Mouse (Mus musculus): Measurements from ENCODE around the gene Srgap1. TPM values are rescaled to one million over a fixed set of nuclear protein-coding genes. Genes with fewer than 3 reads are reported as not detected.

Srgap1 gene
- polyA plus RNA-seq, 1 experiment from 2014 or later: 1.3 TPM

- WGBS (ENCODE audit: insufficient replicate concordance): 76% methylated on average over 11 of the region's 11 CpGs
- no peak for DNase-seq
- H3K4me2 ChIP-seq: no peak overlapping the region
- no peak overlapping the region for H3K9ac ChIP-seq
- H3K4me1 ChIP-seq (replicated peaks): no peaks in the 10 kb centered on the region
- no peaks in the 10 kb centered on the region for H3K27me3 ChIP-seq
- no peak overlapping the region for H3K4me3 ChIP-seq (replicated peaks)
- H3K27ac ChIP-seq: no peak overlapping the region
- no peaks in the 10 kb centered on the region for H3K36me3 ChIP-seq
- H3K9me3 ChIP-seq (replicated peaks): no peaks in the 10 kb centered on the region
- ATAC-seq (ENCODE audit: low read depth): no peak
These were observed 239.3 kb downstream of the Srgap1 start for GRCm38 (mm10) chr10:121807771-121808170.

GRCm38 (mm10) chr10:121806806-121807205, 240.3 kb downstream of the Srgap1 start:
- DNase-seq (no peak), ATAC-seq (ENCODE audit: low read depth) (no peak)
- Histone ChIP-seq H3K4me3 (replicated peaks) (no peak overlapping the region), H3K9me3 (replicated peaks) (no peaks in the 10 kb centered on the region), H3K27ac (no peak overlapping the region), H3K4me1 (replicated peaks) (no peaks in the 10 kb centered on the region), H3K9ac (no peak overlapping the region), H3K27me3 (no peaks in the 10 kb centered on the region), H3K36me3 (no peaks in the 10 kb centered on the region), H3K4me2 (no peak overlapping the region)
- 76% methylated on average over 11 of the region's 11 CpGs for WGBS (ENCODE audit: insufficient replicate concordance)

DNA sequence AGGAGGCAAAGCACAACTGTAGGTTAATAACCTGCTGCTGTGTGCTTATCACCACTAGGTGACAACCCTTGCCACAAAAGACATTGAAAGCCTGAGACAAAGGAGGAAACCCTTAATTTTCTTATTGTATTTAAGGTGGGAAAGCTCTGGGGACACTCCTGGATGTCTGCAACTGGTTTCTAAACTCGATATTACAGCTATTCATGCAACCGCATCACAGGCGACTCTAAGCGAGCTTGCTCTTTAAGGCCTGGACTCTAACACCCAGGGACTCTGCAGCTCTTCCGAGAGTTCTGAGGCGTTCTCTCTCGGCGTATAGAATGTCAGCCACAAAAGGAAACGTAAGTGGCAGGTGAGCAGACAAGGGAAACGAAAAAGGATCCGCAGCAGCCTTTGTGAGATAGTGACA, 241.2 kb downstream of the Srgap1 start:
- Histone ChIP-seq H3K9me3 (replicated peaks) (no peaks in the 10 kb centered on the region), H3K27ac (no peak overlapping the region), H3K36me3 (no peaks in the 10 kb centered on the region), H3K9ac (no peak overlapping the region), H3K27me3 (no peaks in the 10 kb centered on the region), H3K4me2 (no peak overlapping the region), H3K4me3 (replicated peaks) (no peak overlapping the region), H3K4me1 (replicated peaks) (no peaks in the 10 kb centered on the region)
- no peak for ATAC-seq (ENCODE audit: low read depth)
- WGBS (ENCODE audit: insufficient replicate concordance): 41% methylated on average over 11 of the region's 11 CpGs
- DNase-seq: no peak

DNA sequence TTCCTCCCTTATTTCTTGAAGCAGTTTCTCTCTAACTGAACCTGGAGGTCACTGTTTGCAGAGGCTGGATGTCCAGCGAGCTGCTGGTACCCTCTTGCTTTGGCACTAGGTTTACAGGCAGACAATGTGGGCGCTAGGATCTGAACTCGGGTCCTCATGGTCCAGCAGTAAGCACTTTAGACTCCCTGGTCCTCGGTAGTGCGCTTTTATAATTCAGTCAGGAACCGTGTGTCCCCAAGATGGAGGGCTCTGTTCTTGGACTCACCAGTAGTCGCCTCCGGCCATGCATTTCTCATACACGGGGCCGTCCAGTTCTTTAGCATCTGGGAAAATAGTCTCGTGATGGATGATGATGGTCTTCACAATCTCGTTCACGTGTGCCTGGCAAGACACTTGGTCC, 242.6 kb downstream of the Srgap1 start:
- Histone ChIP-seq H3K4me1 (replicated peaks) (no peaks in the 10 kb centered on the region), H3K4me3 (replicated peaks) (no peak overlapping the region), H3K9me3 (replicated peaks) (no peaks in the 10 kb centered on the region), H3K36me3 (no peaks in the 10 kb centered on the region), H3K4me2 (no peak overlapping the region), H3K27me3 (no peaks in the 10 kb centered on the region), H3K27ac (no peak overlapping the region), H3K9ac (no peak overlapping the region)
- no peak for DNase-seq
- 78% methylated on average over 13 of the region's 13 CpGs for WGBS (ENCODE audit: insufficient replicate concordance)
- no peak for ATAC-seq (ENCODE audit: low read depth)

DNA sequence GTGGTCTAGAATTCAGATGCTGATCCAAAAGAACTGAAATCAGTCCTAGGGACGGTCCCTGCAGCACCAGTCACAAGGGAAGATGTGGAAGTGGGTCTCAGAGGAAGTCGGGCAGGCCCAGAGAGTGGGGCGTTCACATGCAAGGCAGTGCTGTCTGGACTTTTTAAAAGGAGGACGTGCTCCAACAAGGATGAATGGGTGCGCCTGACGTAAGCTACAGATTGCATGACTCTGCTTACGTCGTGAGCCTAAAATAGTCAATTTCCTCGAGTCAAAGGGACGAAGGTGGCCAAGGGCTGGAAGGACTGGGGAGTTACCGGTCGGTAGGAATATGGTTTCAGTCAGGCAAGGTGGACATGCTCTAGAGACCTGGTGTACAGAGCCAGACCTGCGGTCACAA, 247.1 kb downstream of the Srgap1 start:
- no peaks in the 10 kb centered on the region for H3K27me3 ChIP-seq
- DNase-seq (no peak), ATAC-seq (ENCODE audit: low read depth) (no peak)
- 0 out of 2 replicates have a peak, but pooled peaks cover 4% of the 10 kb centered on the region for H3K4me1 ChIP-seq (replicated peaks)
- H3K4me2 ChIP-seq: no peak overlapping the region
- no peaks in the 10 kb centered on the region for H3K9me3 ChIP-seq (replicated peaks)
- H3K4me3 ChIP-seq (replicated peaks): no peak overlapping the region
- H3K9ac ChIP-seq: no peak overlapping the region
- no peak overlapping the region for H3K27ac ChIP-seq
- H3K36me3 ChIP-seq: no peaks in the 10 kb centered on the region
- WGBS (ENCODE audit: insufficient replicate concordance): 72% methylated on average over 13 of the region's 13 CpGs

DNA sequence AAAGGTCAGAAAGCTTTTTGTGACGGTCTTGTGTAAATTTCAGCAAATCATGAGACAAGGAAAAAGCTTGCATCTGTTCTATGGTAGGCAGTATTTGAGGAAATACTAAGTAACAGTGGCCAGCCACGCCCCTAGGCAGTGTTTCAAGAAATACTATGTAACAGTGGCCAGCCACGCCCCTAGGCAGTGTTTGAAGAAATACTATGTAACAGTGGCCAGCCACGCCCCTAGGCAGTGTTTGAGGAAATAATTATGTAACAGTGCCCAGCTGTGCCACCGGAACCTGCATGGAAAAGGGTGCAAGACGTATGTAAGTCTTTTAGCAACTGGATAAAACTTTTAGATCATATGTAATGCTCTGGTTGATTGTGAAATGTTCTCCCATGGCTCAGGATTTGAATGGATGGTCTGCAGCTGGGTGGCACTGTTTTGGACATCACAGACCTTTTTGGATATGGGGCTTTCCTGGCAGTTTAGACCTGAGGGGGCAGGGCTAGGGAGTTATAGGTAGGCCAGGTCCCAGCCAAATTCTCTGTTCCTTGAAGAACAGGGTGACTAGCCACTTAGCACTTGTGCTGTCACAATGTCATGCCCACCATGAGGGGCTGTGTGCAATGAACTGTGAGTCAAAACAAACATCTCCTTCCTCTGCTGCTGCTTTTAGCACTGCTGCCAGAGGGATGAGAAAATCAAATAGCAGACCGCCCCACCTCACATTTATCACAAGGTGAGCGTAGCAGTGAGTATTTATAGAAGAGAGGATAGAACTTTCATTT, 250.9 kb downstream of the Srgap1 start:
- ATAC-seq (ENCODE audit: low read depth): peak; percentile 72
- no peak overlapping the region for H3K4me3 ChIP-seq (replicated peaks)
- WGBS (ENCODE audit: insufficient replicate concordance): 45% methylated on average over 8 of the region's 8 CpGs
- no peaks in the 10 kb centered on the region for H3K36me3 ChIP-seq
- no peak overlapping the region for H3K27ac ChIP-seq
- peak; percentile 24 for DNase-seq
- no peaks in the 10 kb centered on the region for H3K9me3 ChIP-seq (replicated peaks)
- no peak overlapping the region for H3K9ac ChIP-seq
- H3K27me3 ChIP-seq: no peaks in the 10 kb centered on the region
- no peak overlapping the region for H3K4me2 ChIP-seq
- H3K4me1 ChIP-seq (replicated peaks): 0 out of 2 replicates have a peak, but pooled peaks cover 4% of the 10 kb centered on the region

DNA sequence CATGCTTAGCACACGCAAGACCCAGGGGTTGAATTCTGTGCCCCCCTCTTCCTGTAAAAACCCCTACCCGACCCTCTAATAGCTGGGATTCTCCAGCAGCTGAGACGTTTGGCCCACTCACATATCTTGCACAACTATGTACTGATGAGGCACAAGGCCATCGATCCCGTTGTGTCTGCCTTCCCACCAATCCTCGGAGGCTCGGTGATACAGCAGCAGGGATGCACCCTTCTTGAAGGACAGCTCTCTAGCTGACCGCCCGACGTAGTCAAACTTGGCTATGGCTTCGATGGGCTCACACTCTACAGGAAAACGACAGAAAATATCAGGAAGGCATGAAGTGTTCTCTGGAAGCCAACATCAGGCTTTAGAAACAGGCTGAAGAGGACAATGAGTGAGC, 252.6 kb downstream of the Srgap1 start:
- 71% methylated on average over 12 of the region's 12 CpGs for WGBS (ENCODE audit: insufficient replicate concordance)
- no peak overlapping the region for H3K4me3 ChIP-seq (replicated peaks)
- DNase-seq: no peak

GRCm38 (mm10) chr10:121792661-121793060, 254.5 kb downstream of the Srgap1 start:
- H3K4me3 ChIP-seq (replicated peaks): no peak overlapping the region
- no peak overlapping the region for H3K4me2 ChIP-seq
- no peaks in the 10 kb centered on the region for H3K9me3 ChIP-seq (replicated peaks)
- H3K27ac ChIP-seq: no peak overlapping the region
- H3K27me3 ChIP-seq: no peaks in the 10 kb centered on the region
- H3K4me1 ChIP-seq (replicated peaks): 0 out of 2 replicates have a peak, but pooled peaks cover 4% of the 10 kb centered on the region
- WGBS (ENCODE audit: insufficient replicate concordance): 79% methylated on average over 17 of the region's 17 CpGs
- ATAC-seq (ENCODE audit: low read depth) (no peak), DNase-seq (no peak)
- no peak overlapping the region for H3K9ac ChIP-seq
- H3K36me3 ChIP-seq: no peaks in the 10 kb centered on the region

More for the DNA sequence above, 252.6 kb downstream of the Srgap1 start:
- Histone ChIP-seq H3K4me1 (replicated peaks) (0 out of 2 replicates have a peak, but pooled peaks cover 4% of the 10 kb centered on the region), H3K9me3 (replicated peaks) (no peaks in the 10 kb centered on the region), H3K27ac (no peak overlapping the region), H3K9ac (no peak overlapping the region), H3K27me3 (no peaks in the 10 kb centered on the region), H3K4me2 (no peak overlapping the region), H3K36me3 (no peaks in the 10 kb centered on the region)
- no peak for ATAC-seq (ENCODE audit: low read depth)

DNA sequence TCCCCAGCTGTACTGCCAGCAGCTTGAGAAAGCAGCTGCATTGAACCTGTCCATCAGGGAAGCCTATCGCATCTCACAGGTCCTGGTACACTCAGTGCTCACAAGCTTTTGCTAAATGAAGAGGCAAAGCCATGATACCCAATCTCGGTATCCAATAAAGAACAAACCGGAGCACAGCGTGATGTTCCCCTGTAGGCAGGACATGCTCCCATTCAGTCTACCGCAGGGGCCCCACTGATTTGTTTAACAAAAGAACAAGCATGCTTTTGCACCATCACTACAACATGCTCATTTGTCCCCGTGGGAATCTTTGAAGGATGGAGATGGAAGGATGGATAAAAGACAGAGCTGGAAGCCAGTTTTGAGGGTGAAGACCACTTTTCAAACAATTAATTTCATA, 257.0 kb downstream of the Srgap1 start:
- Histone ChIP-seq H3K36me3 (peaks cover 3% of the 10 kb centered on the region; the same call in 1 of the 2 replicates), H3K9me3 (replicated peaks) (no peaks in the 10 kb centered on the region), H3K4me3 (replicated peaks) (no peak overlapping the region), H3K27me3 (no peaks in the 10 kb centered on the region), H3K9ac (no peak overlapping the region), H3K4me2 (no peak overlapping the region), H3K4me1 (replicated peaks) (no peaks in the 10 kb centered on the region), H3K27ac (no peak overlapping the region)
- DNase-seq (no peak), ATAC-seq (ENCODE audit: low read depth) (no peak)
- 71% methylated on average over 6 of the region's 6 CpGs for WGBS (ENCODE audit: insufficient replicate concordance)

DNA sequence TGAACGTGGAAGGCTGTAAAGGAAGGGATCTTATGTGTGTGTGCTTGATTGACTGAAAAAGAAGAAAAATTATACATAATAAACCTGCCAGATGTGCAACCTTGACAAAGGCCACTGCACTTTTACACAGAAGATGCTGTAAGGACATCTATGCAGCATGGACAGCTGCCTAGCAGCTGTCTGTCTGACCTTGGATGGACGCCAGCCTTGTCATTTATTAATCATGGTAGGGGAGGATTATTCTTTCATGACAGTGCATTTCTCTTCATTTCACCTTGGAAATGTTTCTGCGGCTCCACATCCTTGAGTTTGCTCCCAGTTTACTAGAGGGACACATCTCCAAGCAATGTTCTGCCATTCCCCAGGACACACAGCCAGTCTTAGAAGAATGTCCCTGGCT, 258.6 kb downstream of the Srgap1 start:
- Histone ChIP-seq H3K27me3 (no peaks in the 10 kb centered on the region), H3K4me1 (replicated peaks) (no peaks in the 10 kb centered on the region), H3K4me2 (no peak overlapping the region), H3K4me3 (replicated peaks) (no peak overlapping the region), H3K36me3 (peaks cover 3% of the 10 kb centered on the region; the same call in 1 of the 2 replicates), H3K27ac (no peak overlapping the region), H3K9me3 (replicated peaks) (no peaks in the 10 kb centered on the region), H3K9ac (no peak overlapping the region)
- no peak for ATAC-seq (ENCODE audit: low read depth)
- 80% methylated on average over 3 of the region's 3 CpGs for WGBS (ENCODE audit: insufficient replicate concordance)
- no peak for DNase-seq

DNA sequence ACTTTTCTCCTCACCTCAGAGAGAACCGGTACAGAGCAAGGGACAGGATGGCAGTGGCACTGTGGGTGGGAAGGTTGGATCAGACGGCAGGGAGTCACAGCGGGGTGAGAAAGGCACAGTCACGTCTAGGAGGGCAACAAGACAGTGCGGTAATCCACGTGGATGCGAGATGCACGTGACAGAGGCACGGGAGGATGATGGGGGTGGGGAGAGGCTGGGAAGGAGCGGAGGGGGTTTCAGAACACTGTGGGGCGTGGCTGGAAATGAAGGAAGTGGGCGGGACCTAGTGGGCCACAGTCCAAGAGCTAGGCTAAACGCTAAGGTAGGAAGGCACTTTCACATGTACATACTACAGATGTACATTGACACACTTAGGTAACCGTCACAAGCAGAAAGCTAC, 266.0 kb downstream of the Srgap1 start:
- H3K4me2 ChIP-seq: 0 out of 2 replicates have a peak overlapping the region, but pooled peaks have one; percentile 14
- H3K9me3 ChIP-seq (replicated peaks): no peaks in the 10 kb centered on the region
- H3K36me3 ChIP-seq: peaks cover 3% of the 10 kb centered on the region; the same call in 1 of the 2 replicates
- ATAC-seq (ENCODE audit: low read depth) (no peak), DNase-seq (no peak)
- no peak overlapping the region for H3K27ac ChIP-seq
- H3K27me3 ChIP-seq: no peaks in the 10 kb centered on the region
- H3K9ac ChIP-seq: no peak overlapping the region
- 37% methylated on average over 14 of the region's 14 CpGs for WGBS (ENCODE audit: insufficient replicate concordance)
- H3K4me3 ChIP-seq (replicated peaks): no peak overlapping the region
- no peaks in the 10 kb centered on the region for H3K4me1 ChIP-seq (replicated peaks)

DNA sequence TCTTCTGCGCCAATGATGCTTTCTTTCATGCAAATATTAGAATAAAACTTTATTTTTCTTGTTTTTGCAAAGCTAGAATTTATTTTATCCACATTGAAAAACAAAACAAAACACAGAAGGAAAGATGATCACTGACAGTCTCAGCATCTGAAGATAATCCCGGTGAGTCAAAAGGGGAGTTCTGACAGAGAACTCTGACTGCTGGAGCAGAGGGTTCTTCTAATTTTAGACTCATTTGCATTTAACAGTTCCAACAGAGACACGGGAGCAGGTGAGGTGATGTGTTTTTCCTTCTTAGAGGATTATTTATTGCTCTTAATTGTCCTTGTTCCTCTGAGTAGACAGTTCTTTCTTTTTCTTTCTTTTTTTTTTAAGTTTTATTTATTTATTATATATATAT, 271.1 kb downstream of the Srgap1 start:
- Histone ChIP-seq H3K4me3 (replicated peaks) (no peak overlapping the region), H3K4me2 (no peak overlapping the region), H3K27me3 (no peaks in the 10 kb centered on the region), H3K9me3 (replicated peaks) (no peaks in the 10 kb centered on the region), H3K4me1 (replicated peaks) (no peaks in the 10 kb centered on the region; the same call in 1 of the 2 replicates), H3K9ac (no peak overlapping the region), H3K27ac (no peak overlapping the region), H3K36me3 (no peaks in the 10 kb centered on the region)
- WGBS (ENCODE audit: insufficient replicate concordance): 62% methylated on average over 3 of the region's 3 CpGs
- no peak for ATAC-seq (ENCODE audit: low read depth)
- DNase-seq: no peak

Measured in liver, embryonic 13.5 days (tissue).